Mouse (Mus musculus): ENCODE data around the gene 6430628N08Rik. TPM values are rescaled to one million over a fixed set of nuclear protein-coding genes. Genes with fewer than 3 reads are reported as not detected.

The 6430628N08Rik gene
- total and polyA plus RNA-seq, 3 experiments: not detected

DNA sequence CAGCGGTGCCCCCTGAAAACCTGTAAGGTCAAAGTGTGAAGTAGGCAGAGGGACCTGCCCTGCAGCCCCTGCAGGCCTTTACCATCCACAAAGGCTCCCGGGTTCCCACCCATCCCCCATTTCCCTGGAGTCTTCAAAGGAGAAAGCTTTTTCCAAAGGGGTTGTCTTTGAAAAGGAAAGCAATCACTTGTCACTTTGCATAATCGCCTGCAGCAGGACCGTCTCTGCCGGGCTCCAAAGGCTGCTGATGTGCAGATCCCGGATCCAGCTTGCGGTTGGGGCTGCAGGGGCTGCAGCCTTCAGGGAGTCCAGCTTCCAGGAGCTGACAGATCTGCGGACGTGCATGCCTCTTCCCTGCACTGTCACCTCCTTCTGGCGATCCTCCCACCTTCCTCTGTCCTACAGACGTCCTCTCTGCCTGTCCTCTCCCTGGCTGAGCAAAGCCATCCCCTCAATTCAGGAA is 12.2 kb upstream of the 6430628N08Rik start:
- Histone ChIP-seq H3K4me1 (ENCODE audit: control insufficient read depth in 1 of 2, insufficient read depth in 2 of 2) (no peaks in the 10 kb centered on the region), H3K79me2 (replicated peaks; ENCODE audit: control insufficient read depth, extremely low read depth, insufficient read depth, poor library complexity, severe bottlenecking) (no peaks in the 10 kb centered on the region), H3K27me3 (replicated peaks) (peaks cover 2% of the 10 kb centered on the region), H3K36me3 (replicated peaks in 1 of 2; ENCODE audit: control insufficient read depth in 1 of 2, insufficient read depth in 1 of 2, low read length in 1 of 2) (peaks cover 49 to 71% of the 10 kb centered on the region in 2 experiments), H3K4me3 (replicated peaks in 1 of 3; ENCODE audit: low read depth in 2 of 3, low read length in 2 of 3, poor library complexity in 1 of 3) (no peak overlapping the region), H3K27ac (ENCODE audit: insufficient read depth, low read depth) (no peak overlapping the region), H3K9ac (ENCODE audit: insufficient read depth, low read depth) (no peak overlapping the region), H3K9me3 (replicated peaks; ENCODE audit: low read length) (no peaks in the 10 kb centered on the region), H3K4me2 (ENCODE audit: insufficient read depth, low read depth, poor library complexity, severe bottlenecking) (no peak overlapping the region)
- TF ChIP-seq CHD2 (IDR thresholded peaks at IDR 0.05; ENCODE audit: low read length) (no peak), MXI1 (IDR thresholded peaks at IDR 0.05; ENCODE audit: low read depth, low read length) (no peak), NELFE (IDR thresholded peaks at IDR 0.05; ENCODE audit: low read depth, low read length) (no peak), USF1 (IDR thresholded peaks at IDR 0.05; ENCODE audit: low read depth, low read length) (no peak), ZMIZ1 (IDR thresholded peaks at IDR 0.05; ENCODE audit: low read depth, low read length) (no peak), RAD21 (IDR thresholded peaks at IDR 0.05; ENCODE audit: low read depth, low read length) (no peak), POLR2AphosphoS2 (IDR thresholded peaks at IDR 0.05; ENCODE audit: low read depth, low read length) (no peak), ZC3H11A (IDR thresholded peaks at IDR 0.05; ENCODE audit: low read depth, low read length) (no peak), RCOR1 (conservative IDR thresholded peaks at IDR 0.05; ENCODE audit: low read depth, low read length) (no peak), JUN (IDR thresholded peaks at IDR 0.05; ENCODE audit: insufficient read depth, low read depth, low read length) (no peak), TBP (conservative IDR thresholded peaks at IDR 0.05; ENCODE audit: low read depth, low read length) (no peak)
- in situ Hi-C loops (cut with MboI; ENCODE audit: low pct_ligation_motif_present, low pct_unique_long_range_greater_than_20kb, low sequenced_read_pairs) (no loop called here), dilution Hi-C loops (cut with MboI; ENCODE audit: extremely low pct_ligation_motif_present, extremely low pct_unique_long_range_greater_than_20kb, low sequenced_read_pairs) (no loop called here)
- no peak for DNase-seq (ENCODE audit: extremely low read depth)

GRCm38 (mm10) chr4:115878828-115879227 is 11.6 kb upstream of the 6430628N08Rik start:
- no peak overlapping the region for H3K27ac ChIP-seq (ENCODE audit: insufficient read depth, low read depth)
- H3K36me3 ChIP-seq (replicated peaks in 1 of 2; ENCODE audit: control insufficient read depth in 1 of 2, insufficient read depth in 1 of 2, low read length in 1 of 2): peaks cover 44 to 65% of the 10 kb centered on the region in 2 experiments
- no peak overlapping the region for H3K4me2 ChIP-seq (ENCODE audit: insufficient read depth, low read depth, poor library complexity, severe bottlenecking)
- no peak for DNase-seq (ENCODE audit: extremely low read depth)
- dilution Hi-C loops (cut with MboI; ENCODE audit: extremely low pct_ligation_motif_present, extremely low pct_unique_long_range_greater_than_20kb, low sequenced_read_pairs): no loop called here
- TF ChIP-seq TBP (conservative IDR thresholded peaks at IDR 0.05; ENCODE audit: low read depth, low read length) (no peak), JUND (conservative IDR thresholded peaks at IDR 0.05; ENCODE audit: low read depth, low read length) (no peak), NRF1 (IDR thresholded peaks at IDR 0.05; ENCODE audit: low read depth, low read length) (no peak), MEF2A (IDR thresholded peaks at IDR 0.05; ENCODE audit: borderline replicate concordance, low read depth, low read length) (no peak), RCOR1 (conservative IDR thresholded peaks at IDR 0.05; ENCODE audit: low read depth, low read length) (no peak), HCFC1 (IDR thresholded peaks at IDR 0.05; ENCODE audit: low read depth, low read length) (no peak), ETS1 (conservative IDR thresholded peaks at IDR 0.05; ENCODE audit: low read depth, low read length) (no peak)
- H3K9ac ChIP-seq (ENCODE audit: insufficient read depth, low read depth): no peak overlapping the region
- no peak overlapping the region for H3K4me3 ChIP-seq (replicated peaks in 1 of 3; ENCODE audit: low read depth in 2 of 3, low read length in 2 of 3, poor library complexity in 1 of 3)
- in situ Hi-C loops (cut with MboI; ENCODE audit: low pct_ligation_motif_present, low pct_unique_long_range_greater_than_20kb, low sequenced_read_pairs): no loop called here
- no peaks in the 10 kb centered on the region for H3K4me1 ChIP-seq (ENCODE audit: control insufficient read depth in 1 of 2, insufficient read depth in 2 of 2)
- H3K9me3 ChIP-seq (replicated peaks; ENCODE audit: low read length): no peaks in the 10 kb centered on the region
- peaks cover 3% of the 10 kb centered on the region for H3K27me3 ChIP-seq (replicated peaks)
- no peaks in the 10 kb centered on the region for H3K79me2 ChIP-seq (replicated peaks; ENCODE audit: control insufficient read depth, extremely low read depth, insufficient read depth, poor library complexity, severe bottlenecking)

Measured in CH12.LX (cell line).